Mouse (Mus musculus): ENCODE results near the gene Sfxn2.
A peak's percentile ranks its signal among the peaks of the same experiment; 100 is the strongest.

DNA sequence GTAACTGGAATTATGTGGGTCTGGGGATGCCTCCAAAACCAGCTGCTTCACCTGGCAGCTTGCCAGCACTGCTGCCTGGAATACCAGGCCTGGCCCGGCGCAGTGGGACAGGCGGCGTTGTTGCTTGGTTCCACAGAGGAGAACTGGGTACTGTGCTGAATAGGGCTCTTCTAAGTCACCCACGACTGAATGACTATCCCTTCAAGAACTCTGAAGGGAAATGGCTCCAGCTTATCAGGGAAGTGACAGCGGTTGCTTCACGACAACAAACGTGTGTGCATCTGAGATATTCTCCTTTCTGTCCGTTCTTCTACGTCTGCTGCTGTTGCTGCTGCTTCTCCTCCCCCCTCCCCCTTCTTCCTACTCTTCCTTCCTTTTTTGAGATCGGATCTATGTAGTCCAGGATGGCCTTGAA, 19.6 kb upstream of the Sfxn2 start:
- peak; percentile 87 for TF ChIP-seq EP300 (IDR thresholded peaks at IDR 0.05; ENCODE audit: low read depth)
- TF ChIP-seq CTCF (IDR thresholded peaks at IDR 0.05; ENCODE audit: low read depth): no peak
